Mouse (Mus musculus) CH12.LX (cell line): ENCODE data around the gene Ifngr2. TPM values are rescaled to one million over a fixed set of nuclear protein-coding genes. Genes with fewer than 3 reads are reported as not detected.
"Not testable (repeated sequence)": the region's sequence is repeated elsewhere in the genome, so short reads cannot be mapped to it uniquely, and the experiment has no call there.

Experiments
- DNase-seq: peaks from one replicate; pipeline ENCODE4 v3.0.0-alpha.2; 2013; ENCODE audit errors: extremely low read depth
- H3K27ac ChIP-seq: 2 replicates; pipeline ENCODE4 v1.5.1; 2012; ENCODE audit warnings: low read depth, mild to moderate bottlenecking, control low read depth, moderate library complexity; ENCODE audit not compliant: insufficient read depth
- H3K27me3 ChIP-seq: replicated peaks from 2 replicates; pipeline ENCODE3; 2012; ENCODE audit warnings: inconsistent platforms
- H3K36me3 ChIP-seq, 2 experiments: replicated peaks in 1 of 2; 2 replicates each; pipeline versions ENCODE3 to v1.6.1; 2012; ENCODE audit warnings: inconsistent platforms in 1 of 2, low read length in 1 of 2, mild to moderate bottlenecking in 1 of 2, mixed read lengths in 1 of 2, moderate library complexity in 1 of 2; ENCODE audit not compliant: control insufficient read depth in 1 of 2, insufficient read depth in 1 of 2
- H3K4me1 ChIP-seq, 2 experiments: 2 replicates each; pipeline ENCODE4 v1.6.1; 2012; ENCODE audit warnings: inconsistent platforms in 1 of 2, moderate library complexity in 1 of 2; ENCODE audit not compliant: insufficient read depth in 2 of 2, control insufficient read depth in 1 of 2
- H3K4me2 ChIP-seq: 2 replicates; pipeline ENCODE4 v1.6.1; 2012; ENCODE audit warnings: low read depth, mild to moderate bottlenecking, control low read depth; ENCODE audit not compliant: poor library complexity, insufficient read depth, severe bottlenecking
- H3K4me3 ChIP-seq, 3 experiments: fragments of 150-350 bp in 1 of 3; sonication (generic) in 1 of 3; replicated peaks in 1 of 3; 2 replicates each; pipeline versions ENCODE3 to v1.5.1; 2011 to 2012; ENCODE audit warnings: low read depth in 2 of 3, low read length in 2 of 3, mild to moderate bottlenecking in 2 of 3, moderate library complexity in 2 of 3, control low read depth in 1 of 3, improper control_type of control experiment in 1 of 3, inconsistent platforms in 1 of 3, mixed read lengths in 1 of 3; ENCODE audit not compliant: poor library complexity in 1 of 3
- H3K79me2 ChIP-seq: replicated peaks from 2 replicates; pipeline ENCODE4 v1.6.1; 2012; ENCODE audit warnings: mild to moderate bottlenecking, moderate library complexity; ENCODE audit not compliant: control insufficient read depth, poor library complexity, insufficient read depth, severe bottlenecking; ENCODE audit errors: extremely low read depth
- H3K9ac ChIP-seq: 2 replicates; pipeline ENCODE4 v1.6.1; 2012; ENCODE audit warnings: low read depth, mild to moderate bottlenecking, control low read depth, moderate library complexity; ENCODE audit not compliant: insufficient read depth
- H3K9me3 ChIP-seq: replicated peaks from 2 replicates; pipeline ENCODE3; 2012; ENCODE audit warnings: low read length, inconsistent platforms, mixed read lengths
- BHLHE40 ChIP-seq: IDR thresholded peaks from 2 replicates; pipeline ENCODE4 v1.6.1; 2011; ENCODE audit warnings: mild to moderate bottlenecking, low read depth, low read length, improper control_type of control experiment
- CHD2 ChIP-seq: IDR thresholded peaks from 2 replicates; pipeline ENCODE4 v1.6.1; 2011; ENCODE audit warnings: low read length, improper control_type of control experiment
- CTCF ChIP-seq, 2 experiments: IDR thresholded peaks in 1 of 2; conservative IDR thresholded peaks in 1 of 2; 2 replicates each; pipeline ENCODE4 v1.5.1; 2011 to 2012; ENCODE audit warnings: low read depth in 2 of 2, low read length in 2 of 2, improper control_type of control experiment in 1 of 2, inconsistent platforms in 1 of 2, mild to moderate bottlenecking in 1 of 2, moderate library complexity in 1 of 2
- EP300 ChIP-seq: IDR thresholded peaks from 2 replicates; pipeline ENCODE4 v1.6.1; 2011; ENCODE audit warnings: low read length, improper control_type of control experiment
- GABPA ChIP-seq: IDR thresholded peaks from 2 replicates; pipeline ENCODE4 v1.6.1; 2012; ENCODE audit warnings: low read depth, low read length, improper control_type of control experiment, inconsistent platforms; ENCODE audit not compliant: insufficient replicate concordance
- HCFC1 ChIP-seq: IDR thresholded peaks from 2 replicates; pipeline ENCODE4 v1.6.1; 2012; ENCODE audit warnings: low read depth, mild to moderate bottlenecking, inconsistent platforms, low read length, improper control_type of control experiment
- IRF4 ChIP-seq: IDR thresholded peaks from 2 replicates; pipeline ENCODE4 v1.6.1; 2014; ENCODE audit warnings: low read depth, mild to moderate bottlenecking, inconsistent platforms, low read length, improper control_type of control experiment
- JUN ChIP-seq: IDR thresholded peaks from 2 replicates; pipeline ENCODE4 v1.6.1; 2011; ENCODE audit warnings: low read depth, mild to moderate bottlenecking, low read length, improper control_type of control experiment, moderate library complexity; ENCODE audit not compliant: insufficient read depth
- JUND ChIP-seq: conservative IDR thresholded peaks from 2 replicates; pipeline ENCODE4 v1.6.1; 2011; ENCODE audit warnings: low read depth, low read length, improper control_type of control experiment
- MAFK ChIP-seq: IDR thresholded peaks from 2 replicates; pipeline ENCODE4 v1.6.1; 2011; ENCODE audit warnings: low read length, improper control_type of control experiment; ENCODE audit not compliant: insufficient replicate concordance
- MAZ ChIP-seq: IDR thresholded peaks from 2 replicates; pipeline ENCODE4 v1.6.1; 2012; ENCODE audit warnings: low read depth, mild to moderate bottlenecking, inconsistent platforms, low read length, improper control_type of control experiment, moderate library complexity
- MEF2A ChIP-seq: IDR thresholded peaks from 2 replicates; pipeline ENCODE4 v1.6.1; 2014; ENCODE audit warnings: low read depth, mild to moderate bottlenecking, inconsistent platforms, low read length, improper control_type of control experiment, borderline replicate concordance
- MYC ChIP-seq: IDR thresholded peaks from 2 replicates; pipeline ENCODE4 v1.6.1; 2011; ENCODE audit warnings: low read depth, mild to moderate bottlenecking, improper control_type of control experiment, low read length
- NELFE ChIP-seq: IDR thresholded peaks from 2 replicates; pipeline ENCODE4 v1.6.1; 2011; ENCODE audit warnings: low read depth, low read length, improper control_type of control experiment
- PAX5 ChIP-seq: IDR thresholded peaks from 2 replicates; pipeline ENCODE4 v1.6.1; 2012; ENCODE audit warnings: low read length, inconsistent platforms, mixed read lengths
- POLR2A ChIP-seq: IDR thresholded peaks from 2 replicates; pipeline ENCODE4 v1.6.1; 2011; ENCODE audit warnings: low read depth, mild to moderate bottlenecking, improper control_type of control experiment, low read length
- POLR2AphosphoS2 ChIP-seq: IDR thresholded peaks from 2 replicates; pipeline ENCODE4 v1.6.1; 2011; ENCODE audit warnings: low read depth, low read length, improper control_type of control experiment
- RAD21 ChIP-seq: IDR thresholded peaks from 2 replicates; pipeline ENCODE4 v1.6.1; 2011; ENCODE audit warnings: low read depth, mild to moderate bottlenecking, low read length, improper control_type of control experiment, moderate library complexity
- SMC3 ChIP-seq: IDR thresholded peaks from 2 replicates; pipeline ENCODE4 v1.6.1; 2011; ENCODE audit warnings: low read depth, low read length, improper control_type of control experiment
- TCF12 ChIP-seq: IDR thresholded peaks from 2 replicates; pipeline ENCODE4 v1.6.1; 2014; ENCODE audit warnings: low read depth, mild to moderate bottlenecking, inconsistent platforms, low read length, improper control_type of control experiment
- USF1 ChIP-seq: IDR thresholded peaks from 2 replicates; pipeline ENCODE4 v1.6.1; 2014; ENCODE audit warnings: low read depth, mild to moderate bottlenecking, inconsistent platforms, low read length, improper control_type of control experiment
- ZC3H11A ChIP-seq: IDR thresholded peaks from 2 replicates; pipeline ENCODE4 v1.6.1; 2012; ENCODE audit warnings: low read depth, mild to moderate bottlenecking, inconsistent platforms, low read length, improper control_type of control experiment
- ZNF384 ChIP-seq: IDR thresholded peaks from 2 replicates; pipeline ENCODE4 v1.6.1; 2012; ENCODE audit warnings: low read depth, low read length, improper control_type of control experiment, inconsistent platforms
- dilution Hi-C: fragments of 300-500 bp; cut with MboI; formaldehyde crosslinking; loops from 2 replicates; pipeline ENCODE4 v1.14.3; 2020; ENCODE audit warnings: low sequenced_read_pairs; ENCODE audit not compliant: extremely low pct_unique_long_range_greater_than_20kb, extremely low pct_ligation_motif_present
- in situ Hi-C: fragments of 300-500 bp; cut with MboI; formaldehyde crosslinking; loops from 3 replicates; pipeline ENCODE4 v1.14.3; 2019; ENCODE audit warnings: low sequenced_read_pairs, low pct_ligation_motif_present, low pct_unique_long_range_greater_than_20kb, mixed read lengths
- polyA plus RNA-seq: library from polyadenylated mRNA; unstranded; fragments of >175 nt; gene quantifications from 2 replicates; pipeline ENCODE4 v1.2.1, GENCODE M21; 2012; ENCODE audit warnings: low read depth; ENCODE audit not compliant: insufficient read length
- total RNA-seq, 2 experiments: library from RNA; depleted of rRNA; stranded (reverse); fragments of 300-350 nt in 1 of 2; fragments of >200 nt in 1 of 2; gene quantifications; 2 replicates each; pipeline ENCODE4 v1.2.3; 2012 to 2014

The Ifngr2 gene
- total and polyA plus RNA-seq, 3 experiments: 29.6 to 39.2 (median 36.1) TPM

DNA sequence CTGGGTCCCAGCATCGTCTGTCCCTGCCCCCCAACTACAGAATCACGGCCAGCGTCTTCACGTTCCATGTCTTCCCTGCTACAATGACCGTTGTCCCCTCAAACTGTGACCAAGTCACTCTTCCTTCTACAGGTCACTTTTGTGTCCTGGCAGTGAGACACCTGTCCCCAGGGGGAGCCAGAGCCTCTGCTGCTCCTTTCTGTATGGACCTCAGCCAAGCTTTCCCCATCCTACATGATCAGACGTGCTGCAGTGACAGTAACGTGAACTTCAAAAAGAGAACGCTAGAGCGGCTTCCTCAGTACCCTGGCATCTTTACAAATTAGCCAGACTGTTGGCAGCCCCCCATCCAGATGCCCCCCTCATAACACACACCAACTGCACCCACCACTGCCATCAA is 18.3 kb upstream of the Ifngr2 start:
- Histone ChIP-seq H3K4me2 (no peak overlapping the region), H3K79me2 (no peaks in the 10 kb centered on the region), H3K27me3 (peaks cover 4% of the 10 kb centered on the region), H3K36me3 (no peaks in the 10 kb centered on the region), H3K9ac (no peak overlapping the region), H3K9me3 (peaks cover 11% of the 10 kb centered on the region)
- dilution Hi-C loops (no loop called here), in situ Hi-C loops (no loop called here)
- no peak for DNase-seq
- TF ChIP-seq RAD21: peak; percentile 48
- TF ChIP-seq ZNF384: no peak
- TF ChIP-seq MEF2A: no peak
- peak; percentile 60 for TF ChIP-seq SMC3
- TF ChIP-seq IRF4: no peak
- no peak for TF ChIP-seq HCFC1
- no peak for TF ChIP-seq TCF12
- no peak for TF ChIP-seq GABPA
- no peak; the same call in 1 of the 2 replicates for TF ChIP-seq BHLHE40
- no peak for TF ChIP-seq ZC3H11A
- 0 out of 2 replicates have a peak, but pooled peaks have one; percentile 22 for TF ChIP-seq MAZ
- TF ChIP-seq MYC: no peak
- no peak for TF ChIP-seq MAFK
- no peak for TF ChIP-seq POLR2A
- no peak for TF ChIP-seq USF1
- no peak for TF ChIP-seq POLR2AphosphoS2
- no peak for TF ChIP-seq CHD2
- no peak for TF ChIP-seq NELFE
- TF ChIP-seq PAX5: no peak
- peak in 1 of 2 experiments; percentile 63; a peak in 2 of 4 replicates for TF ChIP-seq CTCF (conservative IDR thresholded peaks at IDR 0.05 in 1 of 2, IDR thresholded peaks at IDR 0.05 in 1 of 2; ENCODE audit: low read depth in 2 of 2, low read length in 2 of 2)
- TF ChIP-seq, all 38 proteins: peak for 4
- H3K27ac ChIP-seq: no peak overlapping the region
- peaks cover 16 to 29% of the 10 kb centered on the region in 2 experiments for H3K4me1 ChIP-seq
- no peak overlapping the region for H3K4me3 ChIP-seq

GRCm38 (mm10) chr16:91530830-91531229 is 16.0 kb upstream of the Ifngr2 start:
- H3K36me3 ChIP-seq, H3K79me2 ChIP-seq, H3K27ac ChIP-seq, H3K9me3 ChIP-seq, in situ Hi-C loops, H3K9ac ChIP-seq, H3K4me2 ChIP-seq, dilution Hi-C loops: not testable (repeated sequence)
- H3K4me1 ChIP-seq: peaks cover 19 to 25% of the 10 kb centered on the region in 2 experiments
- TF ChIP-seq JUN (peak; percentile 62), ZNF384 (peak; percentile 81), EP300 (peak; percentile 47; the same call in 1 of the 2 replicates), JUND (peak; percentile 89)
- TF ChIP-seq, all 38 proteins: peak for 4; not testable (repeated sequence) for 34
- not testable (repeated sequence) for DNase-seq, H3K4me3 ChIP-seq, H3K27me3 ChIP-seq
